Mouse (Mus musculus) cerebellum, adult 2 months (tissue): ENCODE data around the gene Ogg1.

Experiments used
- CTCF ChIP-seq: fragments of 200-500 bp; IDR thresholded peaks from 2 replicates; pipeline ENCODE4 v1.5.1; 2011; ENCODE audit warnings: low read depth, mild to moderate bottlenecking, control low read depth, low read length, moderate library complexity, borderline replicate concordance; ENCODE audit not compliant: insufficient read depth
- POLR2A ChIP-seq: fragments of 200-500 bp; IDR thresholded peaks from 2 replicates; pipeline ENCODE4 v1.6.1; 2011; ENCODE audit warnings: low read length, control low read depth, borderline replicate concordance; ENCODE audit not compliant: insufficient read depth

DNA sequence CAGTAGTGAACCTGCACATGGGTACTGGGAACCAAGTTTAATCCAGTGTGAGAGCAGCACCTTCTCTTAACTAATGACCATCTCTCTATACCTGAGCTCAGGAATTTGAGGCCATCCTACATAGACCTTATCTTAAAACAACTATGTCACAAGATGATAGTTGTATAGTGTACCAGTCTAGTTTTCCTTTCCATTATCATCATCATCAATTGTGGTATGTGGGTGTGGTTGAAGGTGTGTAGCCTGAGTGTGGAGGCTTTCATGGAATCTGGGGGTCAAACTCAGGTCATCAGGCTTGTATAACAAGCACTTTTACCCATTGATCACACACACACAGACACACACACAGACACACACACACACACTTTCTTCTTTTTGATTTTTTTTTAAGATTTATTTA, 23.8 kb downstream of the Ogg1 start:
- no peak for TF ChIP-seq CTCF
- TF ChIP-seq POLR2A, result no peak
